In the genomic region with DNA sequence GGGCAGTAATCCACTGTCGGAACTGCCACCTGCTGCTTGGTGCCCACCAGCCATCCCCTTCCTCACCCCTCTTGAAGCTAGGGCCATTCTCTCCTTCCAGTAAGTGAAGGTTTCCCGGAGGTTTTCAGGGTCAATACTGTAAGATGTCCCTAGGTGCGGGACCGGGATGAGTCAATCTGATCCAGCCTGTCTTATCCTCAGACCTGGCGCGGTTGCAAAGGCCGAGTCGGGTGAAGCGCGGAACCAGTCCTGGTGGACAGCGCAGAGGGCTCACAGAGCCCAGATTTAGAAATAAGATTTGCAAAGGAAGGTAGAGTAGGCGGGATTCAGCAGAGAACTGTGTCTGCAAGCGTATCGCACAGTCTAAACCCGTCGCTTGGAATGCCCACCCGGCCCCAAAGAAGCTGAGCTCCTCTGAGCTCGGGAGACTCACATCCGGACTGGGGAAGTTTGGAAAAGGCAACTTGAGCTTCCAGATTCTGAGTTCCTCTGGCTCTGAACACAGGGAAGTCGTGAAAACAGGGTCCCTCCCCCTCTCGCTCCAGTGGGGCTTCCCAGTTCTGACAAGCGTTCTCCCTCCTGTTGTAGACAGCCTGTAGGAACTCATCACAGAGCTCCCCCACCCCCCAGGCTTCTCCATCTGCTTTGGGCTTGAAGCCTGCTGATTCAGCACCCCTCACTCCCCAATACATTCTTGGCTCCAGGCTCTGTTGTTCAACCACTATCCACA, we compare ENCODE assay signal across 8 mouse cellular contexts. TPM values are rescaled to one million over a fixed set of nuclear protein-coding genes. Genes with fewer than 3 reads are reported as not detected.
DNase-seq lines count a peak whose midpoint lies in the region; ATAC-seq lines count a peak whose summit lies in the region.

No protein-coding gene starts in this region.

- no peak for DNase-seq in kidney, adult 8-10 months
- DNase-seq in R1 (ENCODE audit: low read depth, low spot score) = peak; percentile 59
- peak; percentile 88 to 92 for DNase-seq in layer of hippocampus, adult 18-20 months (ENCODE audit: low spot score in 2 of 2)
- DNase-seq in midbrain, embryonic 14.5 days = peak; percentile 19
- DNase-seq in yolk sac, embryonic 10.5 days (ENCODE audit: low spot score) = no peak

- peak overlapping the region; percentile 43 for H3K4me3 ChIP-seq in kidney, embryonic 14.5 days (ENCODE audit: low read length)
- peak overlapping the region; percentile 50 for H3K4me3 ChIP-seq in forebrain, embryonic 16.5 days (replicated peaks; ENCODE audit: low read length)
- H3K4me3 ChIP-seq in midbrain, embryonic 14.5 days (replicated peaks; ENCODE audit: low read depth, low read length) = peak overlapping the region; percentile 37

- no peaks in the 10 kb centered on the region for H3K36me3 ChIP-seq in kidney, embryonic 14.5 days (ENCODE audit: control insufficient read depth, insufficient read depth, low read length)
- no peaks in the 10 kb centered on the region for H3K36me3 ChIP-seq in forebrain, embryonic 16.5 days (ENCODE audit: control insufficient read depth, insufficient read depth)
- no peaks in the 10 kb centered on the region for H3K36me3 ChIP-seq in midbrain, embryonic 14.5 days (ENCODE audit: control insufficient read depth, insufficient read depth, low read length)

- H3K9me3 ChIP-seq in kidney, embryonic 14.5 days (ENCODE audit: control insufficient read depth, low read length) = no peaks in the 10 kb centered on the region
- no peaks in the 10 kb centered on the region for H3K9me3 ChIP-seq in forebrain, embryonic 16.5 days (ENCODE audit: control insufficient read depth, low read length)
- no peaks in the 10 kb centered on the region for H3K9me3 ChIP-seq in midbrain, embryonic 14.5 days (ENCODE audit: control insufficient read depth, low read length)

- H3K9ac ChIP-seq in kidney, embryonic 14.5 days (ENCODE audit: low read depth, low read length) = no peak overlapping the region
- 0 out of 2 replicates have a peak overlapping the region, but pooled peaks have one; percentile 10 for H3K9ac ChIP-seq in forebrain, embryonic 16.5 days (replicated peaks; ENCODE audit: low read depth, low read length)
- H3K9ac ChIP-seq in midbrain, embryonic 14.5 days (replicated peaks; ENCODE audit: low read length) = no peak overlapping the region; the same call in 1 of the 2 replicates

- H3K27me3 ChIP-seq in kidney, embryonic 14.5 days (ENCODE audit: control insufficient read depth, insufficient read depth, low read length) = peaks cover 82% of the 10 kb centered on the region
- H3K27me3 ChIP-seq in forebrain, embryonic 16.5 days (replicated peaks; ENCODE audit: control insufficient read depth, insufficient read depth, low read length) = peaks cover 61% of the 10 kb centered on the region
- peaks cover 81% of the 10 kb centered on the region for H3K27me3 ChIP-seq in midbrain, embryonic 14.5 days (ENCODE audit: control insufficient read depth, insufficient read depth, low read length)

- H3K27ac ChIP-seq in kidney, embryonic 14.5 days (ENCODE audit: low read depth, low read length) = no peak overlapping the region
- H3K27ac ChIP-seq in forebrain, embryonic 16.5 days (ENCODE audit: low read length) = no peak overlapping the region
- H3K27ac ChIP-seq in midbrain, embryonic 14.5 days (replicated peaks; ENCODE audit: low read depth, low read length) = no peak overlapping the region

- WGBS in kidney, embryonic 14.5 days = under 1% methylated on average over 22 of the region's 22 CpGs
- WGBS in forebrain, embryonic 16.5 days = under 1% methylated on average over 22 of the region's 22 CpGs
- WGBS in midbrain, embryonic 14.5 days = 1% methylated on average over 22 of the region's 22 CpGs

- no peak for ATAC-seq in kidney, embryonic 14.5 days (ENCODE audit: low FRiP score, low TSS enrichment)
- peak; percentile 78 for ATAC-seq in forebrain, embryonic 16.5 days
- ATAC-seq in midbrain, embryonic 14.5 days (ENCODE audit: low FRiP score, low TSS enrichment) = no peak
- ATAC-seq in erythroblast, adult 5-6 weeks (replicated peaks; ENCODE audit: low FRiP score, poor library complexity, severe bottlenecking) = no peak

- H3K4me2 ChIP-seq in kidney, embryonic 14.5 days (replicated peaks; ENCODE audit: low read depth, low read length) = peak overlapping the region; percentile 60
- H3K4me2 ChIP-seq in forebrain, embryonic 16.5 days (ENCODE audit: low read length) = peak overlapping the region; percentile 57
- peak overlapping the region; percentile 55 for H3K4me2 ChIP-seq in midbrain, embryonic 14.5 days (ENCODE audit: low read length)

- H3K4me1 ChIP-seq in kidney, embryonic 14.5 days (ENCODE audit: control insufficient read depth, insufficient read depth, low read length) = peaks cover 25% of the 10 kb centered on the region
- peaks cover 30% of the 10 kb centered on the region for H3K4me1 ChIP-seq in forebrain, embryonic 16.5 days (replicated peaks; ENCODE audit: control insufficient read depth, insufficient read depth, low read length)
- peaks cover 13% of the 10 kb centered on the region; the same call in 1 of the 2 replicates for H3K4me1 ChIP-seq in midbrain, embryonic 14.5 days (ENCODE audit: control insufficient read depth, insufficient read depth, low read length)

RNA-seq across cellular contexts. Expression of gene Kcnh3, which starts 0.6 kb away (rescaled TPM):
- 0.46 and 1.4 TPM in 2 replicates for polyA plus RNA-seq in kidney, embryonic 14.5 days (2014; fragmentation: Nextera tagmentation; extraction: Ambion mirVana)
- polyA plus RNA-seq in forebrain, embryonic 16.5 days (2015; fragmentation: Nextera tagmentation; extraction: Ambion mirVana) = 4.5 and 5.6 TPM in 2 replicates
- total RNA-seq in layer of hippocampus, adult 18-20 months (2021) = 10 to 100 TPM; 91.0 to 91.6 TPM
- 0.49 and 0.72 TPM in 2 replicates for polyA plus RNA-seq in midbrain, embryonic 14.5 days (2014; fragmentation: Nextera tagmentation; extraction: Ambion mirVana)
- not detected in 2 replicates for total RNA-seq in erythroblast, adult 5-6 weeks (2015; ENCODE audit: low replicate concordance)
- not detected in 2 replicates for total RNA-seq in erythroblast, adult 5-6 weeks (2017; ENCODE audit: low replicate concordance)

RNA-seq across cellular contexts. Expression of gene Mcrs1, which starts 26.5 kb away (rescaled TPM):
- polyA plus RNA-seq in kidney, embryonic 14.5 days (2014; fragmentation: Nextera tagmentation; extraction: Ambion mirVana) = 180 and 182 TPM in 2 replicates
- polyA plus RNA-seq in forebrain, embryonic 16.5 days (2015; fragmentation: Nextera tagmentation; extraction: Ambion mirVana) = 207 and 220 TPM in 2 replicates
- total RNA-seq in layer of hippocampus, adult 18-20 months (2021) = 10 to 100 TPM; 77.2 to 78.3 TPM
- polyA plus RNA-seq in midbrain, embryonic 14.5 days (2014; fragmentation: Nextera tagmentation; extraction: Ambion mirVana) = 219 and 239 TPM in 2 replicates
- total RNA-seq in erythroblast, adult 5-6 weeks (2015; ENCODE audit: low replicate concordance) = 13.8 and 14.2 TPM in 2 replicates
- total RNA-seq in erythroblast, adult 5-6 weeks (2017; ENCODE audit: low replicate concordance) = 12.5 and 20.0 TPM in 2 replicates

Comparison
In these comparisons a context has a peak if more than half of its experiments do, and no peak if none do; other contexts are left out.
1. DNase-seq: peak in R1 (single experiment), layer of hippocampus, adult 18-20 months (2 of 2) and midbrain, embryonic 14.5 days (single experiment); none in kidney, adult 8-10 months (0 of 2) and yolk sac, embryonic 10.5 days (single experiment).
2. Peak in every context shown above with its lines, with median percentiles within 50 percentile points of each other: H3K4me2 ChIP-seq and H3K4me3 ChIP-seq.